Mouse (Mus musculus): ENCODE measurements around the gene Camta1. TPM values are rescaled to one million over a fixed set of nuclear protein-coding genes. Genes with fewer than 3 reads are reported as not detected.

Gene Camta1
- polyA plus RNA-seq, 1 experiment, result 1.8 TPM

GRCm38 (mm10) chr4:151156904-151157303 lies 704.8 kb downstream of the Camta1 start:
- TF ChIP-seq TAL1 (IDR thresholded peaks at IDR 0.05; ENCODE audit: low read length) (no peak), GATA1 (IDR thresholded peaks at IDR 0.05; ENCODE audit: low read length) (no peak)
- Histone ChIP-seq H3K4me1 (ENCODE audit: control insufficient read depth) (no peaks in the 10 kb centered on the region), H3K27me3 (ENCODE audit: control insufficient read depth) (no peaks in the 10 kb centered on the region; the same call in 1 of the 2 replicates), H3K36me3 (ENCODE audit: control insufficient read depth) (no peaks in the 10 kb centered on the region), H3K4me3 (replicated peaks) (no peak overlapping the region), H3K9me3 (ENCODE audit: control insufficient read depth, low read length) (no peaks in the 10 kb centered on the region)

GRCm38 (mm10) chr4:151155587-151155986 lies 706.1 kb downstream of the Camta1 start:
- H3K27me3 ChIP-seq (ENCODE audit: control insufficient read depth), result no peaks in the 10 kb centered on the region; the same call in 1 of the 2 replicates
- H3K4me3 ChIP-seq (replicated peaks), result no peak overlapping the region
- no peaks in the 10 kb centered on the region for H3K36me3 ChIP-seq (ENCODE audit: control insufficient read depth)
- no peaks in the 10 kb centered on the region for H3K9me3 ChIP-seq (ENCODE audit: control insufficient read depth, low read length)
- TF ChIP-seq TAL1 (IDR thresholded peaks at IDR 0.05; ENCODE audit: low read length) (no peak), GATA1 (IDR thresholded peaks at IDR 0.05; ENCODE audit: low read length) (no peak)
- no peaks in the 10 kb centered on the region for H3K4me1 ChIP-seq (ENCODE audit: control insufficient read depth)

GRCm38 (mm10) chr4:151154306-151154705 lies 707.4 kb downstream of the Camta1 start:
- Histone ChIP-seq H3K4me1 (ENCODE audit: control insufficient read depth) (no peaks in the 10 kb centered on the region), H3K9me3 (ENCODE audit: control insufficient read depth, low read length) (no peaks in the 10 kb centered on the region), H3K27me3 (ENCODE audit: control insufficient read depth) (no peaks in the 10 kb centered on the region), H3K36me3 (ENCODE audit: control insufficient read depth) (no peaks in the 10 kb centered on the region), H3K4me3 (replicated peaks) (no peak overlapping the region)
- no peak for TF ChIP-seq GATA1 (IDR thresholded peaks at IDR 0.05; ENCODE audit: low read length)
- no peak for TF ChIP-seq TAL1 (IDR thresholded peaks at IDR 0.05; ENCODE audit: low read length)

GRCm38 (mm10) chr4:151152010-151152409 lies 709.7 kb downstream of the Camta1 start:
- H3K4me1 ChIP-seq (ENCODE audit: control insufficient read depth), result no peaks in the 10 kb centered on the region
- no peaks in the 10 kb centered on the region for H3K36me3 ChIP-seq (ENCODE audit: control insufficient read depth)
- no peaks in the 10 kb centered on the region; the same call in 1 of the 2 replicates for H3K27me3 ChIP-seq (ENCODE audit: control insufficient read depth)
- TF ChIP-seq TAL1 (IDR thresholded peaks at IDR 0.05; ENCODE audit: low read length) (no peak), GATA1 (IDR thresholded peaks at IDR 0.05; ENCODE audit: low read length) (no peak)
- no peaks in the 10 kb centered on the region for H3K9me3 ChIP-seq (ENCODE audit: control insufficient read depth, low read length)
- no peak overlapping the region for H3K4me3 ChIP-seq (replicated peaks)

- H3K27me3 ChIP-seq (ENCODE audit: control insufficient read depth), result no peaks in the 10 kb centered on the region; the same call in 1 of the 2 replicates
- H3K36me3 ChIP-seq (ENCODE audit: control insufficient read depth), result no peaks in the 10 kb centered on the region
- no peaks in the 10 kb centered on the region for H3K4me1 ChIP-seq (ENCODE audit: control insufficient read depth)
- TF ChIP-seq GATA1 (IDR thresholded peaks at IDR 0.05; ENCODE audit: low read length) (no peak), TAL1 (IDR thresholded peaks at IDR 0.05; ENCODE audit: low read length) (no peak)
- no peaks in the 10 kb centered on the region for H3K9me3 ChIP-seq (ENCODE audit: control insufficient read depth, low read length)
- no peak overlapping the region for H3K4me3 ChIP-seq (replicated peaks)
Measured at GRCm38 (mm10) chr4:151150842-151151241, 710.8 kb downstream of the Camta1 start.

- no peak for TF ChIP-seq GATA1 (IDR thresholded peaks at IDR 0.05; ENCODE audit: low read length)
- no peak for TF ChIP-seq TAL1 (IDR thresholded peaks at IDR 0.05; ENCODE audit: low read length)
- H3K4me1 ChIP-seq (ENCODE audit: control insufficient read depth), result no peaks in the 10 kb centered on the region
- H3K4me3 ChIP-seq (replicated peaks), result no peak overlapping the region
- H3K27me3 ChIP-seq (ENCODE audit: control insufficient read depth), result no peaks in the 10 kb centered on the region; the same call in 1 of the 2 replicates
- H3K9me3 ChIP-seq (ENCODE audit: control insufficient read depth, low read length), result peaks cover 4% of the 10 kb centered on the region
- no peaks in the 10 kb centered on the region for H3K36me3 ChIP-seq (ENCODE audit: control insufficient read depth)
Measured at GRCm38 (mm10) chr4:151150115-151150514, 711.6 kb downstream of the Camta1 start.

- peaks cover 27% of the 10 kb centered on the region for H3K9me3 ChIP-seq (ENCODE audit: control insufficient read depth, low read length)
Measured at GRCm38 (mm10) chr4:151147541-151147940, 714.1 kb downstream of the Camta1 start.

GRCm38 (mm10) chr4:151144121-151144520 lies 717.6 kb downstream of the Camta1 start:
- Histone ChIP-seq H3K4me1 (ENCODE audit: control insufficient read depth) (no peaks in the 10 kb centered on the region), H3K27me3 (ENCODE audit: control insufficient read depth) (peaks cover 19% of the 10 kb centered on the region), H3K9me3 (ENCODE audit: control insufficient read depth, low read length) (peaks cover 28% of the 10 kb centered on the region), H3K36me3 (ENCODE audit: control insufficient read depth) (no peaks in the 10 kb centered on the region), H3K4me3 (replicated peaks) (no peak overlapping the region)
- TF ChIP-seq TAL1 (IDR thresholded peaks at IDR 0.05; ENCODE audit: low read length) (no peak), GATA1 (IDR thresholded peaks at IDR 0.05; ENCODE audit: low read length) (no peak)

More at GRCm38 (mm10) chr4:151147541-151147940, 714.1 kb downstream of the Camta1 start:
- no peaks in the 10 kb centered on the region for H3K36me3 ChIP-seq (ENCODE audit: control insufficient read depth)
- no peak for TF ChIP-seq GATA1 (IDR thresholded peaks at IDR 0.05; ENCODE audit: low read length)
- TF ChIP-seq TAL1 (IDR thresholded peaks at IDR 0.05; ENCODE audit: low read length), result no peak
- no peaks in the 10 kb centered on the region; the same call in 1 of the 2 replicates for H3K27me3 ChIP-seq (ENCODE audit: control insufficient read depth)
- H3K4me1 ChIP-seq (ENCODE audit: control insufficient read depth), result no peaks in the 10 kb centered on the region
- no peak overlapping the region for H3K4me3 ChIP-seq (replicated peaks)

GRCm38 (mm10) chr4:151141196-151141880 lies 720.3 kb downstream of the Camta1 start:
- TF ChIP-seq TAL1 (IDR thresholded peaks at IDR 0.05; ENCODE audit: low read length), result no peak
- TF ChIP-seq GATA1 (IDR thresholded peaks at IDR 0.05; ENCODE audit: low read length), result no peak
- Histone ChIP-seq H3K4me1 (ENCODE audit: control insufficient read depth) (no peaks in the 10 kb centered on the region), H3K4me3 (replicated peaks) (no peak overlapping the region), H3K36me3 (ENCODE audit: control insufficient read depth) (no peaks in the 10 kb centered on the region), H3K9me3 (ENCODE audit: control insufficient read depth, low read length) (peaks cover 28% of the 10 kb centered on the region), H3K27me3 (ENCODE audit: control insufficient read depth) (peaks cover 22% of the 10 kb centered on the region)
